Mouse (Mus musculus) cerebellum, adult 11 months (tissue): ENCODE results near the gene Serac1.
A peak's percentile ranks its signal among the peaks of the same experiment; 100 is the strongest.
"Not testable (repeated sequence)": the region's sequence is repeated elsewhere in the genome, so short reads cannot be mapped to it uniquely, and the experiment has no call there.

ENCODE experiments used
- DNase-seq: peaks from one replicate; pipeline ENCODE4 v3.0.0; 2022

Serac1 gene

DNA sequence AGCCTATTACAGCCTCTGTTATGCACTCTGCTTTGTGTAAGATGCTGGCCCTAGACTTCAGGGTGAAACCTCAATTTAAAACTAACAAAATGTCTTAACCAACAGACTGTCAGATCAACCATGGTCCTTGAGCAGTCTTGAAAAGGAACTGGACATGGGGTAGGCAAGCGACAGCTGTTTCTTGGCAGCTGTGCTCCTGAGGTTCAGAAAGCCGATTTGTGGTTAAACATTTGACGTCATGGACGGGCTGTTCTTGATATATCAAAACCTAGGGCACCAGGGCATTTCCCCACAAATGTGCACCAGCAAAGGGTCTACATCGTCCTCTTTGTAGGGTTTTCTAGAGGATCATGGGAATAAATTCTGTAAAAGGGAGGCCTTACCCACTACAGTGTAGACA, 16.0 kb downstream of the Serac1 start:
- no peak for DNase-seq

- no peak for DNase-seq
These were observed 16.7 kb downstream of the Serac1 start for GRCm38 (mm10) chr17:6062793-6063192.

- no peak for DNase-seq
These were observed 24.6 kb downstream of the Serac1 start for GRCm38 (mm10) chr17:6054934-6055355.

GRCm38 (mm10) chr17:6052801-6053200, 26.7 kb downstream of the Serac1 start:
- no peak for DNase-seq

DNA sequence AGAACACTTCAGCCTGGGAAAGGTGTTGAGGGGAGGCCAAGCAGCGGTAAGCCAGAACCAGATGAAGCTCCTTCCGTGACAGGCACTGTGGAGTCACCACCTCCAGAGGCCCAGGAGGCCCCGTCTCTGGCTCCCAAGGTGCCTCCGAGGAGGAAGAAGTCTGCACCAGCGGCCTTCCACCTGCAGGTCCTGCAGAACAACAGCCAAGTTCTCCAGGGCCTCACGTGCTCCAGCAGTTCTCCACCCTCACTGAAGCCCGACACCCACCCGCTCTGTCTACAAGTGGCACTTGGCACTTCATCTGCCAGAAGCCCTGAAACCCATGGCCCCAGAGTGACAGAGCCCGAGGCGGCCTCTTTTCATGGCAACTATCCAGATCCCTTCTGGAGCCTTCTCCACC, 42.0 kb downstream of the Serac1 start:
- DNase-seq = no peak

- no peak for DNase-seq
These were observed 42.7 kb downstream of the Serac1 start for GRCm38 (mm10) chr17:6036872-6037271.

DNA sequence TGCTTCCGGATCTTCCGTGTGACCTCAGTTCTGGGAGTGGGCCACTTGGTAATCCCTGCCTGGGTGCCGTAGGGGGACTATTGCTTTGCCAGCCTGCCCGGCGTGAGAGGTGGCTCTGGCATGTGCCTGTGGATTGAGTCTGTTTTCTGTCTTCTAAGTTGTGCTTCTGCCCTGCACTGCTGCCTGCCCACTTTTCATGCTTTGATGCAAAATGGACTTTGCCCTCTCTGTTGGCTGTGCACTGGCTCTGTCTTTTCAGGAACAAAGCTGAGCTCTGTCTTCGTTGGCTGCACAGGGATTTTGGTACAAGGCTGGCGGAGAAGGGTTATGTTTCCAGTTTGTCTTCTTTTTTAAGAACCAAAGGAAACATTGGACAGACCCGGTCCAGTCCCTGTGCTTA, 43.1 kb downstream of the Serac1 start:
- no peak for DNase-seq

GRCm38 (mm10) chr17:6035661-6036060, 43.9 kb downstream of the Serac1 start:
- no peak for DNase-seq

DNA sequence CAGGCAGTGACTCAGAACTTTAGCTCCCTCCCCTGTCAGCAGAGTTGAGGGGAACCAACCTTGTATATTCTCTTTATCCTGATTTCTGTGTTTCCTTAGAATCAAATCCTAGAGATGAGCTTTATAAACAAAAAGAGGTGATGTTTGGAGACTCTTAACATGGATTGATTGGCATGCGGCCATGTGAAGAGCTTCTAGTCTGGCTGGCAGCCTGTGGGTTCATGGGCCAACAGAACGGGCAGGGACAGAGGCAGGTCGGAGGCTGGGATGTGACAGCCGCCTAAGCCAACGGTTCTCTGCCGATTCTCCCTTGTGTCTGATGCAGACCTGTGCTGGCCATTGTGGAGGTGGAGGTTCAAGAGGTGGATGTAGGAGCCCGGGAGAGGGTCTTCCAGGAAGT, 53.7 kb downstream of the Serac1 start:
- DNase-seq = no peak

- DNase-seq = not testable (repeated sequence)
These were observed 58.2 kb downstream of the Serac1 start for GRCm38 (mm10) chr17:6021374-6021789.

DNA sequence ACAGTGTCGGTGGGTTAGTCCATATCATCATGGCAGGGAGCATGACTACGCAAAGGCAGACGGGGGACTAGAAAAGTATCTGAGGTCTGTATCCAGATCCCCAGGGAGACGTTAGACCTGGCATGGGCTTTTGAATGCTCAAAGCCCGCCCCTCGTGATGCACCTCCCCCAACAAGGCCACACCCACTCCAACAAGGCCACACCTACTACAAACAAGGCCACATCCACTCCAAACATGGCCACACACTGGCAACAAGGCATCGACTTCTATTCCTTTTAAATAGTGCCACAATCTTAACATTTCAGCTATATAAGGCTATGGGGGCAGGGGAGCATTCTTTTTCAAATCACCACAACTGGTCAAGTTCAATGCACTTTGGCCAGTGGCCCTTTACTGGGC, 58.9 kb downstream of the Serac1 start:
- no peak for DNase-seq

GRCm38 (mm10) chr17:6019776-6020175, 59.8 kb downstream of the Serac1 start:
- peak; percentile 57 for DNase-seq

DNA sequence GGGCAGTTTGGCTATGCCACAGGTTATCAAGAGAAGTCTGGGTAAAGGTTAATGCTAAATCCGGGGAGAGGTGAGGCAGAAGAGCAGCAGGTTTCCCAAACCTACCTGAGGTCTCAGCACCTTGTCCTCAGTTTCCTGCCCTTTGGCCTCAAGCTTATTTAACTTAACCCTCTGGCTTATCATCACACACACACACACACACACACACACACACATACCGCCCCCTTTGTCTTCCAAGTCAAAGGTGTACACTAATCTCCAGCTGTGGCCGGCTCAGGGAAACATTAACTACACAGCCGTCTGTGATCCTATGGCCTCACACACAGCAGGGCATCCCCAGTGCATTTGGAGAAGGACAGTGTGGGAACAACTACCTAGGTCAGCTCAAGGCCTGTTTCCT, 61.2 kb downstream of the Serac1 start:
- DNase-seq = no peak

DNA sequence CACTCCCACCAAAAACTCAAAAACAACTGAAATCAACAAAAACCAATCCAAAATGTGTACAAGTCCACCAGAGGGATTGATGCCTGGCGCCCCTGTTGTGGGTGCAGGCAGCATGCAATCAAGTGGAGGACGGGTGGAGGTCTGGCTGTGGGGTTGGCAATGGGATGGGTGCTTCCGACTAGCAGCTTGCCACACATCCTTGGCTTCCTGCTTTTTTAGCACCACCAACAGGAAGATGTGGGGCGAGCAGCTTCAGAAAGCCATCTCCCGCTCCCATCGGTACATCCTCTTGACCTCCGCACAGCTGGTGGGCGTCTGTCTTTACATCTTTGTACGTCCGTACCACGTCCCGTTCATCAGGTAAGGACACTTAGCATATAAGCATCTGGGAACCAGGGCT, 62.3 kb downstream of the Serac1 start:
- no peak for DNase-seq

DNA sequence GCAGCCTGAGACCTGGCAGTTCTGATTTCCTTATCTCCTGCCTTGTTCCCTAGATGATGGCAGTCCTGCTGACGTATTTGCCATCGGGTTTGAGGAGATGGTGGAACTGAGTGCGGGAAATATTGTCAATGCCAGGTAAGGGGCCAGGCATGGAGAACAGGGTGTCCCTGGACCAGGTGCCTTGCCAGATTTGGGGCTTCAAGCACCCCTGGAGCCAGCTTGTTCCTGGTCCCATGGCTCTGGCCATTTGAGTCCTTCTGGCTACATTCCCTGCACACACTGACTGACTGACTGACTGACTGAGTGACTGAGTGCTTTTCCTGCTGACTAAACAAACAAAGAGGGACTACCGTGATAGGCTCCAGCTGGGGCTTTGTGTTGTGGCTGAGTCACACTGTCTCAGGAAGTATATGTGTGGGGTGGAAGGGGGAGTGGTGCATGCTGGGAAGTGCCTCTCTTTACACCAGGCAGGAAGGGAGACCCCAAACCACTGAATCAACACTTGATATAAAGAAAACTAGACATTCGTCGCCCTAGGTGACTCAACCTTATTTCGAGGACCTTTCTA, 63.2 kb downstream of the Serac1 start:
- no peak for DNase-seq

GRCm38 (mm10) chr17:6014985-6015384, 64.6 kb downstream of the Serac1 start:
- DNase-seq = no peak

- DNase-seq = no peak
These were observed 66.5 kb downstream of the Serac1 start for GRCm38 (mm10) chr17:6013079-6013478.

DNA sequence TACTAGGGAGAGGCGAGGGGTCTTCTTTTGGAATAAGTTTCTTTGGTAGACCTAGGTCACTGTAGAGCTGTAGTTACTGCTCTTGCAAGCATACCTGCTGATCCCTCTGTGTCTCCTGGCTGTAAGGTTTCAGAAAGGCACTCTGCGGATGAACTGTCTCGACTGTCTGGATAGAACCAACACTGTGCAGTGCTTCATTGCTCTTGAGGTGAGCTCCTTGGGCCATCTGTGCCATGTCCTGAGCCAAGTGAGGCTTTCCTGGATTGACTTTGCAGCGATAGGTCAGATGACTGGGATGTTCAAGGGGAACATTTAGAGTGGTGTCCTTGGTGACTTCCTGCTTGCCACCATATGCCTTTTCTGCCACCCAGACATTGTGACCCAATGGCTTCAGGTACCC, 69.9 kb downstream of the Serac1 start:
- no peak for DNase-seq

DNA sequence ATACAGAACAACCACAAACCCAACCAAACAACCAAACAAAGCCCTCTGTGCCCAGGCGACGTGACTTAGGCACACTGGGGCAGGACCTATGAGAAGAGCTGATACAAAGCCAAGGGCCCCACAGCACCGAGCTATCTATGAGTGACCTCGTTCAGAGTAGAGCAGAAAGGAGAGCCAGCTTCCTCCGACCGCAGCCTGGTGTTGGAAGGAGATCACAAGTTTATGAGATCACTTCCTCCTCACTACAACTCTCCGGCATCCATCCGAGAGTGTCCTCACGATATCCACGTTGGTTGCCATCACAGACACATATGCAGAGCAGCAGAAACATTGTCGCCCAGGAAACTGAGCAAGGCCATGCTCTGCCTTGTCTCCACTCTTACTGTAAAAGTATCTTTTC, 71.0 kb downstream of the Serac1 start:
- no peak for DNase-seq

- DNase-seq = no peak
These were observed 71.6 kb downstream of the Serac1 start for GRCm38 (mm10) chr17:6007902-6008301.

DNA sequence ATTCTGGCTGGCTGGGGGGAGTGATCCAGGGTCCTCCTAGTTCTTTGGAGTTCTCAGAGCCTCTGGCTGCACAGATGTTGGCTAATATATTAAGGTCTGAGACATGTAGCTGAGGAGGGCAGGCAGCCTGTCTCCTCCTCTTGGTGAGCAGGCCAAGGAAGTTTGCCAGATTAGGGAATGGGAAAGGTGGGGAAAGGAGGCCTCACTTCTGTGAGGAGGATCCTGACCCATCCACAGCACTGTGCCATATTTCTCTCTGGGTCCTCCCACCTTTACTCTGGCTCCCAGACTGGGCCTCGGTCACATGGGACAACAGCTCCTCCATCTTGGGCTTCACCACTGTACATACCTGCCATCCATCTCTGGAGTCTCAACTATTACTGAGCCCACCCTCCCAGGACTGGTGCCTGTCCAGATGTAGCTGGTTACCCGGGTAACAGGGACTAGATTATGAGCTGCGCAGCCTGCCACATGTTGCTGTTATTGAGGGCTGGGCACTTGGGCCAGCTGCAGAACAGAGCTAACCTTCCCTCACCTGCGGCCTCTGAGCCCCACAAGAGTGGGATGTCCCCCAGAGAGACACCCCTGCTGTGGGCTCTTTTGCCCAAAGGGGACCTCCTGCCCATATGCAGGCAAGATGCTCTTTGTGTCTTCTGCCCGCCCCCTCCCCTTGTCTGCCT, 72.3 kb downstream of the Serac1 start:
- no peak for DNase-seq

- DNase-seq = no peak
These were observed 73.7 kb downstream of the Serac1 start for GRCm38 (mm10) chr17:6005638-6006471.

DNA sequence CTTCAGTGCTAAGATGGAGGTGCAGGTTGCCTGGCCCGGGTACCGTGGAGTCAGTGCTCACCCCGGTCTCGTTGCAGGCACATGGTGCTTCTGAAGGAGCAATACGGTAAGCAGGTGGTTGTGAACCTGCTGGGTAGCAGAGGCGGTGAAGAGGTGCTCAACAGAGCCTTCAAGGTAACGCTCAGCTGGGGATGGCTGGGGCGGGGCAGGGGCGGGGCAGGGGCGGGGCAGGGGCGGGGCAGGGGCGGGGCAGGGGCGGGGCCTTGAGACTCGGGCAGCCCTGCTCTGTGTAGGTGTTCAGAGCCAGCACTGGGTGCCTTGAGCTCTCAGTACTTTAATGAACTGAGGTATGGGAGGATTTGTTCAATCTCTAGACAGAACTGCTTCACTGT, 74.3 kb downstream of the Serac1 start:
- no peak for DNase-seq

DNA sequence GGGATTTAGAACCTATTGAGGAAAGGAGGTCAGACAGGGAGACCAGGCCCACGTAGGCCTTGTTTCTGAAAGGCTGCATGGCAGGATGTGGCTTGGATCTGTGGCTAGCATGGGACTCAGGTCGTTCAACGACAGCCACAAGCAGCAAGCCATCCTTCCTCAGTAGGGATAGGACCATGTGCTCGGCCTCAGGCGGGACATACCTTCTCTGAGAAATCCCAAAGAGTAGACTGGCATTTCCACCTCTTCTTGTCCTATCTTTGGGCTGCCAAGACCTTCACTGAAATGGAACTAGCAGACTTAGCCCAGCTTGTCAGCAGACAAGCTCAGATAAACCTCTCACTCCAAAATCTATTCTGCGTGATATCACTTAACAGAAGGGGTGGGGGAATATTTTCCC, 75.9 kb downstream of the Serac1 start:
- DNase-seq = no peak
